Mouse (Mus musculus) heart, postnatal 0 days (tissue): Measurements from ENCODE around the gene Grin2d.

ENCODE experiments used
- CTCF ChIP-seq: IDR thresholded peaks from 2 replicates; pipeline ENCODE4 v1.5.1; 2016; ENCODE audit warnings: antibody characterized with exemption, control low read depth, low read depth
- EP300 ChIP-seq: IDR thresholded peaks from 2 replicates; pipeline ENCODE4 v1.6.1; 2016; ENCODE audit warnings: antibody characterized with exemption, low read depth

DNA sequence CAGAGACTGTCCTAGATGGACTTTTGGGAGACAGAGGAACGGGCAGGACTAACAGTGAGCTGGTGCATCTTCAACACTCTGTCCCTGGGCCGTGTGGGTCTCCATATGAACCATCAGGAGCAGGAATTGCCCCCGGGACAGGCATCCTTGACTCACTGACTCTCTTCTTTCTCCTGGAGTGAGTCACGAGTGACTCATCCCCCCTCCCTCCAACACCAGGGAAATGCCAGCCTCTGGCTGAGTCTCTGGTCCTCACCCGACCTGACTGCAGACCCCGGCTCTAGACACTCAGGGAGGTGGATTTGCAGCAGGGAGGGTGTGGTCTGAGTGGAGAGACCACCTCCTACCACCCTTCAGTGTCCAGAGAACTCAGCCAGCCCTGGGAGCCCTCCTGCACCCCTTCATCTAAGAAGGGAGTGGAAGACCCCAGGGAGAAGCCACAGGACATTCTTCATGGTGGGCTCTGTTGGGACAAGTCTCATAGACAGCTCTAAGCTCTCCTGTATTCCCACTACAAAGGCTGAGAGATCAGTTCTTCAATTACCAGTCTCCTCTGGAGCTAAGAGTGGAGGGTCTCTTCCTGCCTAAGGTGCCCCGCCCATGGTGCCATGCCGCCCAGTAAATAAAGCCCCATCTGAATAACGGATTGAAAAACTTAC, 42.5 kb upstream of the Grin2d start:
- TF ChIP-seq CTCF (no peak), EP300 (no peak)
